8 mouse cellular contexts compared by ENCODE assay signal in genomic region chr2:112454862-112455564, GRCm38 (mm10). TPM values are rescaled to one million over a fixed set of nuclear protein-coding genes. Genes with fewer than 3 reads are reported as not detected.
DNase-seq lines count a peak whose midpoint lies in the region; ATAC-seq lines count a peak whose summit lies in the region.

Emc7 (plus strand) TSS chr2:112454997.

- ATAC-seq in hindbrain, embryonic 11.5 days (ENCODE audit: low FRiP score) = peak; percentile 99

- H3K4me1 ChIP-seq in hindbrain, embryonic 11.5 days (replicated peaks; ENCODE audit: control insufficient read depth, insufficient read depth, low read length) = no peaks in the 10 kb centered on the region

- no peaks in the 10 kb centered on the region for H3K9me3 ChIP-seq in hindbrain, embryonic 11.5 days (ENCODE audit: control insufficient read depth, low read length)

- H3K36me3 ChIP-seq in hindbrain, embryonic 11.5 days (ENCODE audit: control insufficient read depth, insufficient read depth, low read length) = no peaks in the 10 kb centered on the region

- under 1% methylated on average over 49 of the region's 49 CpGs for WGBS in hindbrain, embryonic 11.5 days

- H3K9ac ChIP-seq in hindbrain, embryonic 11.5 days (ENCODE audit: low read depth, low read length) = peak within 1 kb of the TSS; percentile 82

- H3K27me3 ChIP-seq in hindbrain, embryonic 11.5 days (ENCODE audit: control insufficient read depth, insufficient read depth, low read length) = no peaks in the 10 kb centered on the region

- peak within 1 kb of the TSS; percentile 76 for H3K4me3 ChIP-seq in hindbrain, embryonic 11.5 days (ENCODE audit: low read depth, low read length)

- peak within 1 kb of the TSS; percentile 71 for H3K4me2 ChIP-seq in hindbrain, embryonic 11.5 days (replicated peaks; ENCODE audit: low read depth, low read length)

- DNase-seq in MN1 (ENCODE audit: low spot score) = peak; percentile 97
- peak; percentile 93 for DNase-seq in cerebellum, adult 9-10 months
- DNase-seq in frontal cortex, adult 2 months (ENCODE audit: extremely low spot score in 1 of 2, low spot score in 1 of 2) = peak; percentile 91 to 98
- DNase-seq in hindbrain, embryonic 11.5 days (ENCODE audit: low spot score) = peak; percentile 96
- DNase-seq in layer of hippocampus, postnatal 10 days (ENCODE audit: low spot score in 2 of 2) = peak; percentile 98 to 99
- peak; percentile 99 for DNase-seq in lung, postnatal 10 days
- peak; percentile 98 for DNase-seq in ovary, postnatal 36 days (ENCODE audit: low spot score)
- DNase-seq in thymus, postnatal 25 days = peak; percentile 96

- H3K27ac ChIP-seq in hindbrain, embryonic 11.5 days (ENCODE audit: low read depth, low read length) = peak within 1 kb of the TSS; percentile 12

RNA-seq across cellular contexts. Expression of gene Emc7, which starts in this region (rescaled TPM):
- 29.4 and 32.1 TPM in 2 replicates for polyA plus RNA-seq in frontal cortex, adult 2 months (2012; rRNA removed)
- 12.8 and 13.0 TPM in 2 replicates for polyA plus RNA-seq in hindbrain, embryonic 11.5 days (2014; fragmentation: Nextera tagmentation; extraction: Ambion mirVana)
- 10 to 100 TPM; 32.8 to 33.3 TPM for total RNA-seq in layer of hippocampus, postnatal 10 days (2021)

Comparison
In these comparisons a context has a peak if more than half of its experiments do, and no peak if none do; other contexts are left out.
1. Peak in every context shown above with its lines: DNase-seq, ATAC-seq, H3K4me3 ChIP-seq and H3K27ac ChIP-seq.